Mouse (Mus musculus) limb, embryonic 11.5 days (tissue): ENCODE measurements at regions not wholly inside any gene's neighbourhood (a gene's known extent, or its start where the extent isn't known, plus 50 kb on each side); places are given as distances from the start of the nearest gene placed in this dataset.

ENCODE experiments used
- ATAC-seq: fragments of 200-750 bp; cut with Nextera tagmentation; 2 replicates; pipeline ENCODE4 v1.8.0; 2017; ENCODE audit warnings: low read depth; ENCODE audit not compliant: insufficient number of reproducible peaks, low FRiP score, low TSS enrichment
- DNase-seq: peaks from one replicate; pipeline ENCODE4 v3.0.0-alpha.2; 2015; ENCODE audit warnings: low spot score
- H3K27ac ChIP-seq: fragments of 300-500 bp; sonication (generic); replicated peaks from 2 replicates; pipeline ENCODE4 v1.5.1; 2014; ENCODE audit warnings: low read depth, mild to moderate bottlenecking, low read length
- H3K27me3 ChIP-seq: fragments of 300-500 bp; sonication (generic); 2 replicates; pipeline ENCODE4 v1.6.1; 2014; ENCODE audit warnings: mild to moderate bottlenecking, low read length, mixed read lengths; ENCODE audit not compliant: control insufficient read depth, insufficient read depth
- H3K36me3 ChIP-seq: fragments of 300-500 bp; sonication (generic); 2 replicates; pipeline ENCODE4 v1.6.1; 2014; ENCODE audit warnings: mild to moderate bottlenecking, low read length, moderate library complexity, mixed read lengths; ENCODE audit not compliant: control insufficient read depth, insufficient read depth
- H3K4me1 ChIP-seq: fragments of 300-500 bp; sonication (generic); 2 replicates; pipeline ENCODE4 v1.6.1; 2014; ENCODE audit warnings: low read length, mixed read lengths; ENCODE audit not compliant: control insufficient read depth, insufficient read depth
- H3K4me2 ChIP-seq: fragments of 300-500 bp; sonication (generic); 2 replicates; pipeline ENCODE4 v1.6.1; 2014; ENCODE audit warnings: low read depth, mild to moderate bottlenecking, moderate library complexity; ENCODE audit not compliant: severe bottlenecking
- H3K4me3 ChIP-seq: fragments of 300-500 bp; sonication (generic); 2 replicates; pipeline ENCODE4 v1.5.1; 2014; ENCODE audit warnings: low read depth, low read length
- H3K9ac ChIP-seq: fragments of 300-500 bp; sonication (generic); 2 replicates; pipeline ENCODE4 v1.6.1; 2014; ENCODE audit warnings: mild to moderate bottlenecking, low read length
- H3K9me3 ChIP-seq: fragments of 300-500 bp; sonication (generic); 2 replicates; pipeline ENCODE4 v1.6.1; 2016; ENCODE audit warnings: low read length; ENCODE audit not compliant: control insufficient read depth
- WGBS: fragments of 180-500 bp; shearing (Covaris S2); extraction: QIAGEN DNeasy Blood & Tissue Kit; methylation state at CpG from one replicate; pipeline ENCODE4 v1.1.7; 2014; 5-methylcytosine and 5-hydroxymethylcytosine counted together

DNA sequence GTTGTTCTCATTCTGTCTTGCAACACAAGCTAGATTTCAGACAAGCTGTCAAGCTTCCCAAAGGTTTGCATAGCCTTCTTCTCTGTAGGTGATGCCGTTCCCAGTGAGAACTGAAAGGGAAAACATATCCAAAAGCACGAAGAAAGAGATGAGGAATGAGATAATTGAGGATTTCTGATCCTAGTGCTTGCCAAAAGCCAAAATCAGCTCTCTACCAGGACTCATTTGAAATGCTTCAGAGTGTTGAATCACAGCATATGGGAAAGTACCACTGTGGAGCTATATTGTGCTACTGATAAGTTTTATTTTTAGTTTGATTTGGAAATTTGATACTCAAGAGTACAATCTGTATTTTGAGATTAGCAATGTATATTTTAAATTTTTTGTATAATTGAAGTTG lies 413.2 kb downstream of the 1700017N19Rik start:
- 83% methylated on average over 2 of the region's 2 CpGs for WGBS

DNA sequence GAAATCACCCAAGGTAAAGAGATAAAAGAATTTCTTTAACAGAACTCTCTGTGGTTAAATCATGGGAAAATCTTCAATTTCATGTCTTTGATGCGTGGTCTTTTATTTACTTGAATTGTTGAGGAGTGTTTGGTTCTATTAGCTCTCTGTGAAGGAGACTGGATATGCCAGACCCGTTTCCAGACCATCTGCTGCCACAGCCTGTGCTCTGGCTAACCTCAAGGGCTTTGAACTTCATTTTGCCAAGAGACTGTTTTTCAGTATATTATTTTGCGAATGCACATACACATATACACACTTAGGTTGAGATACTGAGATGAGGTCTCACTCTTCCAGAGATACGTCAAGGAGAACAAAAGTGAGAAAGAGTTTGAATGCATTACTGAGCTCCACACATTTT lies 414.4 kb downstream of the 1700017N19Rik start:
- Histone ChIP-seq H3K9ac (no peak overlapping the region), H3K27ac (no peak overlapping the region), H3K4me1 (no peaks in the 10 kb centered on the region), H3K4me3 (no peak overlapping the region), H3K36me3 (no peaks in the 10 kb centered on the region), H3K4me2 (no peak overlapping the region), H3K9me3 (no peaks in the 10 kb centered on the region), H3K27me3 (no peaks in the 10 kb centered on the region)
- DNase-seq (no peak), ATAC-seq (no peak)
- 84% methylated on average over 4 of the region's 4 CpGs for WGBS

More for the DNA sequence above, 413.2 kb downstream of the 1700017N19Rik start:
- no peak for ATAC-seq
- no peaks in the 10 kb centered on the region for H3K27me3 ChIP-seq
- H3K4me3 ChIP-seq, result no peak overlapping the region
- H3K27ac ChIP-seq, result no peak overlapping the region
- no peak overlapping the region for H3K9ac ChIP-seq
- no peak overlapping the region for H3K4me2 ChIP-seq
- H3K36me3 ChIP-seq, result no peaks in the 10 kb centered on the region
- H3K9me3 ChIP-seq, result no peaks in the 10 kb centered on the region
- no peaks in the 10 kb centered on the region for H3K4me1 ChIP-seq
- no peak for DNase-seq

DNA sequence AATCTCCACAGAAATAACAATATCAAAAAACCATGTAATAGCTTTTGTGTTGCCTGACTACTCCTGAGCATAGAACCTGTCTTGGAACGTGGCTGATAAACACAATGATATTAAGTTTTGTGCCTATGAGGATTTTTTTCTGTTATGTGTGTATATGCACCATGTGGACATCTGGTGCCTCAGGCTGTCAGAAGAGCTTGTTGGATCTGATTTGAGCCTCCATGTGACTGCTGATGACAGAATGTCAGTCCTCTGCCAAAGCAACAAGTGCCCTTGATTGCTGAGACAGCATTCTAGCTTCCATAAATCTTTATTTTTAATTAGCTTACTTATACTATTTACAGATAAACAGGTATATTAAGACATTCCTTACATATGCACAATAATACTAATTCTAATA lies 425.1 kb downstream of the 1700017N19Rik start:
- H3K9me3 ChIP-seq, result no peaks in the 10 kb centered on the region
- 78% methylated on average over 1 of the region's 1 CpGs for WGBS
- H3K4me1 ChIP-seq, result no peaks in the 10 kb centered on the region; the same call in 1 of the 2 replicates

DNA sequence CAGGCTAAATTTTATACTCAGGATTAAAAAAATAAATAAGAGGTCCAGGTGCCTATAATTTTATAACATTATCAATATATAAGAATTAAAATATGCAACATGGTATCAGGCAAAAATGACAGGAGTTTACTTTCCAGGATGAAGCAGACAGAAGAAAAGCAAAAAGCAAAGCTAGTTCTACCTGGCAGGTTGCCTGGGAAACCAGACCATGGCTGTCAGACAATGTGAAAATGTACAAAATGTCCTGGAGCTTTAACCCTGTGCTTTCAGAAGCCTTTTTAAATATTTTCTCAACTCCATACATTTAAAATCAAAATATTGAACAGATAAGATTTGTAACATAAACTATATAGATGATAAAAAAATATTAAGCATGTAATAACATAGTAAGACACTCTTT lies 448.3 kb downstream of the 1700017N19Rik start:
- ATAC-seq (no peak), DNase-seq (no peak)
- no peaks in the 10 kb centered on the region for H3K36me3 ChIP-seq
- no peak overlapping the region for H3K27ac ChIP-seq
- H3K4me3 ChIP-seq, result no peak overlapping the region
- H3K4me2 ChIP-seq, result no peak overlapping the region
- H3K4me1 ChIP-seq, result no peaks in the 10 kb centered on the region
- H3K9me3 ChIP-seq, result no peaks in the 10 kb centered on the region
- H3K27me3 ChIP-seq, result no peaks in the 10 kb centered on the region
- no peak overlapping the region for H3K9ac ChIP-seq

More for the DNA sequence above, 425.1 kb downstream of the 1700017N19Rik start:
- Histone ChIP-seq H3K4me2 (no peak overlapping the region), H3K27ac (no peak overlapping the region), H3K9ac (no peak overlapping the region), H3K27me3 (no peaks in the 10 kb centered on the region), H3K36me3 (no peaks in the 10 kb centered on the region), H3K4me3 (no peak overlapping the region)
- ATAC-seq (no peak), DNase-seq (no peak)

DNA sequence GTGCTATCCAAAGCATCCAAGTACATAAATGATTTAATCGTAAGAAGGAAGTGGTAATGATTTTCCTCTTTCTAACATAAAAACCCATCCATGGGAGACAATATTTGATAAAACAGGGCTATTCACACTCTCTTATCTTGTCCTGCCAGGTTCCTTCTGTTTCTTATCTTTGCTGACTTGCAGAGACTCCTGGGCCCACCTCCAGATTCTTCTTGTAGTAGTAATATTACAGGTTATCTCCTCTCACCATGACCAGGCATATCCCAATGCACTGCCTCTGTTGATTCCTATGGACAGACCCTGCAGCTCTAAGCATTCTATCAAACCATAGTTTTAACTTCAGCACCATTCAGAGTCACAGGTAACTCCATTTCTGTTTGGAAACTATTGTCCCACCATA lies 448.8 kb downstream of the 1700017N19Rik start:
- H3K4me2 ChIP-seq, result no peak overlapping the region
- no peak overlapping the region for H3K27ac ChIP-seq
- H3K4me3 ChIP-seq, result no peak overlapping the region
- ATAC-seq (no peak), DNase-seq (no peak)
- no peaks in the 10 kb centered on the region for H3K9me3 ChIP-seq
- no peak overlapping the region for H3K9ac ChIP-seq
- no peaks in the 10 kb centered on the region for H3K4me1 ChIP-seq
- no peaks in the 10 kb centered on the region for H3K36me3 ChIP-seq
- H3K27me3 ChIP-seq, result no peaks in the 10 kb centered on the region
- 93% methylated on average over 1 of the region's 1 CpGs for WGBS
